Mouse (Mus musculus): ENCODE results near the gene Tox4. TPM values are rescaled to one million over a fixed set of nuclear protein-coding genes. Genes with fewer than 3 reads are reported as not detected.

The Tox4 gene
- polyA plus RNA-seq, 1 experiment from 2014 or later, result 44.6 TPM

DNA sequence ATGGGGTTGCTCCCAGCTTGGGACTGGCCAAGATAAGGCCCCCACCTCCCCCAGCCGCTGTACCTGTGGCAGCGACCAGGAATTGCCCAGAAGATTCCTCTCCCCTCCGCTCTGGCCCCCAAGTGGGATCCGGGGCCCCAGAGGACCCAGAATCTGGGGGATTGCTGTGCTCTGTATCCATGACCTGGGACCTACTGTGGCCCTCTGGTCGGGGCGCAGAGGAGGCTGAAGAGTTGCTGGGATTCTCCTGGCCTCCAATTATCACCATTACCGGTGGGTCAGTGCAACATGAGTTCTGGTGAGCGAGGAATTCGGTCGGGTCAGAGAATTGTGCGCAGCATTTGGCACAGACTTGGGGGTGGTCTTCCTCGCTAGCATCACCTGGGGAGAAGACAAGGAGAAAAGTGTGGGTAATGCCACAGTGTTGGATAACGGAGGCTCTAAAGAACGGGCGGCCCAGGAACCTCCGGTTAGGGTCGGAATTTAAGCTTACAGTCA, 36.4 kb downstream of the Tox4 start:
- Histone ChIP-seq H3K36me3 (peaks cover 44% of the 10 kb centered on the region), H3K27ac (peak overlapping the region; percentile 96), H3K9ac (peak overlapping the region; percentile 69), H3K4me3 (replicated peaks) (peak overlapping the region; percentile 72), H3K4me1 (peaks cover 53% of the 10 kb centered on the region), H3K9me3 (replicated peaks) (peaks cover 3% of the 10 kb centered on the region; the same call in 1 of the 2 replicates), H3K27me3 (no peaks in the 10 kb centered on the region), H3K4me2 (peak overlapping the region; percentile 72)
- no peak for ATAC-seq (replicated peaks; ENCODE audit: low FRiP score)
- WGBS, result 6% methylated on average over 17 of the region's 17 CpGs

DNA sequence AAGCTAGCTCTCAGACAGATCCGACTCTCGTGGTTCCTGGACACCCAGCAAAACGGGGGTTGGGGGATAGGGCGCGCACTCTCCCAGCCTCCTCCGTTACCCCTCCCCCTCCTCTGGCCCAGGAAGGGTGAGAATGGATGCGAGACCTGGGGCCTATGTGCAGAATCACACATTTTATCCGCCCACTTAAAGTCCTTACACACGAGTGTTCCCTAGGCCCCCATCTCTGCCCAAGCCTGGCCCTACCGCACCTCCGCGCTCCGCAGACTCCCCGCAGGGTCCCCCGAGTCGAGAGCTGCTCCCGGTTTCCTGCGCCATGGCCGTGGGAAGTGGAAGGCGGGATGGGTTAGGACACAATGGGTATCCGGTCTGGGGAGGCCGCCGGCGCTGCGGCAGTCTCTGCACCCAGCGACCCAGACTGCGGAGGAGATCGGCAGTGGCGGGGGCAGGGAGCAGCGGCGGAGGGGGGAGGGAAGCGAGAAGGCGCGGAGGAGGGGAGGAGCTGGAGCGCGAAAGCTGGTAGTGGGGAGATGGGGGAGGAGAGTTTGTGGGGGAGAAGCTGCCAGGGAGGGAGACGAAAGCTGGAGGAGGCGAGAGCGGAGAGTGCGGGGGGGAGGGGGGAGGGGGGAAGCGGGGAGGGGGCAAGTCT, 37.0 kb downstream of the Tox4 start:
- H3K9me3 ChIP-seq (replicated peaks), result peaks cover 3% of the 10 kb centered on the region; the same call in 1 of the 2 replicates
- peak overlapping the region; percentile 69 for H3K9ac ChIP-seq
- H3K36me3 ChIP-seq, result peaks cover 38% of the 10 kb centered on the region
- ATAC-seq (replicated peaks; ENCODE audit: low FRiP score), result peak; percentile 86
- under 1% methylated on average over 37 of the region's 41 CpGs for WGBS
- peak overlapping the region; percentile 72 for H3K4me2 ChIP-seq
- peaks cover 53% of the 10 kb centered on the region for H3K4me1 ChIP-seq
- peak overlapping the region; percentile 96 for H3K27ac ChIP-seq
- peak overlapping the region; percentile 72 for H3K4me3 ChIP-seq (replicated peaks)
- no peaks in the 10 kb centered on the region for H3K27me3 ChIP-seq

DNA sequence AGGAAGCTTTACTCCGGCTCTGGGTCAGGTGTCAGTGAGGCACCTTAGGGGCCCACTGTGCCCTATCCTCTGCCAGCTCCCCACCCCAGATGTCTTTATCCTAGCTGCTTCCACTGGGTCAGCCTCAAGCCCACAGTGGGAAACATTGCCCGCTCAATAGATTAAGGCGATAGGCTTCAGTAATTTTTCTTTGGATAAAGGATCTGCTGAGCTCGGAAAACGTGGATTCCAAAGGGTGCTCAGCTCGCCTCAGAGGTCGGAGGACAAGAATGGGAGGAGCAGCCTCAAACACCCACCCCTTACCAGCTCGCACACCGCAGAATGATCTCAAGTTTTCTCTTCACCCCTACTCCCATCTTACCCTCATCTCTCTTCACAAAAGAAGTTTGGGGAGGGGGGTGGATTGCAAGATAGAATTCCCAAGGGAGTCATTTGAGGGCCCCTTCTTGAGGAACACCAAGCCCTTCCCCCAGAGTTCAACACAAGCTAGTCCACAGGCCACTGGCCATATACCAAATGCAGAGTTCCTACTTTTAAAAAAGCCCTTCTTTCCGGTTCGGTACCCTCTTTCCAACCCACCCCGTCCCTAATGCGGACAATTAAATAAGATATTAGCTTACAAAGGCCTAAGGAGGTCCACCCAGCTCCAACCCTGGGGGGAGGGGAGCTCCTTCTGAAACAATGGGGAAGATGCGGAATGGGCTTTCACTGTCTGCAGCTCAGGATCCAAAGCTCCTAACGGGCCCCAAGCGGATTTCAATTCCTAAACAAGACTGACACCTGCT, 37.7 kb downstream of the Tox4 start:
- H3K27me3 ChIP-seq, result no peaks in the 10 kb centered on the region
- H3K36me3 ChIP-seq, result peaks cover 31% of the 10 kb centered on the region
- peak overlapping the region; percentile 33 for H3K9ac ChIP-seq
- peaks cover 47% of the 10 kb centered on the region for H3K4me1 ChIP-seq
- ATAC-seq (replicated peaks; ENCODE audit: low FRiP score), result peak; percentile 86
- H3K9me3 ChIP-seq (replicated peaks), result peaks cover 3% of the 10 kb centered on the region; the same call in 1 of the 2 replicates
- WGBS, result 7% methylated on average over 16 of the region's 16 CpGs
- peak overlapping the region; percentile 72 for H3K4me2 ChIP-seq
- peak overlapping the region; percentile 72 for H3K4me3 ChIP-seq (replicated peaks)
- H3K27ac ChIP-seq, result peak overlapping the region; percentile 96

DNA sequence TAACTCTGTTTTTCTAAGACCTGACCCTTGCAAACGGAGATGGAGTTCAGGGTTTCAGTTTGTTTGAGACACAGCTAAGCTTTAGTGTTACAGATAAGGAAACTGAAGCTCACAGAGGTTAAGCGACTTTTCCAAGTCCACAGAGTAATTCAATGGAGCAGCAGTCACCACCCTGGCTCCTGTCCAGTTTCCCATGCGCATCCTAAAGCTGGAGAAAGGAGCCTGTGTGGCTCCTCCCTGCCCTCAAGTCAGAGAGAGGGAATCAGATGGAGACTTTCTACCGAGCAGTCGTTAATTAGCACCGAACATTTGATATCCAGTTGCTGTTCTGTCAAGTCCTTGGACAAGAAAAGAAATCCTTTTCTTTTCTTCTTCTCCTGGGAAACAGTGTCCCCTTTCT, 40.4 kb downstream of the Tox4 start:
- WGBS, result 19% methylated on average over 6 of the region's 6 CpGs
- H3K27ac ChIP-seq, result peak overlapping the region; percentile 37

DNA sequence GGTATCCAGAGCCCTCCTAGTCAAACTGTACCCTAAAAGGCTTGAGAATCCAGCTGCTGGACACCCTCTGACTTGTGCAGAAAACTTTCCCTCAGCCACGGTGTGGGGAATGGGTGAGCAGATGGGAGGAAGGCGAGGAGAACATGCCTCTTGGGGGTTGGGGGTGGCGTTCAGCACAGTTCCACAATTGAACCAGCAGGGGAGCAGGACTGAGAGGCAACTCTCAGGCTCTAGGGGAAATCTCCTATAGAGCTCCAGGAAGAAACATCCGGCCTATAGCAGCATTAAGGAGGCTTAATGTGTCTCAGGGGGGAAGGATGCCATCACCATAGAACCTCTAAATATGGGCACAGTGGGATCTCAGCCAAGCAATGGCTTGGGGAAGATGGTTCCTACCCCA, 46.9 kb downstream of the Tox4 start:
- Histone ChIP-seq H3K27ac (no peak overlapping the region), H3K36me3 (no peaks in the 10 kb centered on the region), H3K9me3 (replicated peaks) (no peaks in the 10 kb centered on the region), H3K27me3 (peaks cover 45% of the 10 kb centered on the region), H3K4me2 (no peak overlapping the region), H3K4me3 (replicated peaks) (no peak overlapping the region), H3K9ac (no peak overlapping the region), H3K4me1 (peaks cover 12% of the 10 kb centered on the region; the same call in 1 of the 2 replicates)
- 0 out of 2 replicates have a peak, but pooled peaks have one; percentile 36 for ATAC-seq (replicated peaks; ENCODE audit: low FRiP score)
- 19% methylated on average over 4 of the region's 4 CpGs for WGBS

More for the DNA sequence above, 40.4 kb downstream of the Tox4 start:
- peaks cover 20% of the 10 kb centered on the region for H3K4me1 ChIP-seq
- peaks cover 4% of the 10 kb centered on the region for H3K36me3 ChIP-seq
- H3K4me3 ChIP-seq (replicated peaks), result no peak overlapping the region
- no peak for ATAC-seq (replicated peaks; ENCODE audit: low FRiP score)
- H3K9ac ChIP-seq, result no peak overlapping the region
- no peak overlapping the region for H3K4me2 ChIP-seq
- no peaks in the 10 kb centered on the region for H3K27me3 ChIP-seq
- no peaks in the 10 kb centered on the region for H3K9me3 ChIP-seq (replicated peaks)

DNA sequence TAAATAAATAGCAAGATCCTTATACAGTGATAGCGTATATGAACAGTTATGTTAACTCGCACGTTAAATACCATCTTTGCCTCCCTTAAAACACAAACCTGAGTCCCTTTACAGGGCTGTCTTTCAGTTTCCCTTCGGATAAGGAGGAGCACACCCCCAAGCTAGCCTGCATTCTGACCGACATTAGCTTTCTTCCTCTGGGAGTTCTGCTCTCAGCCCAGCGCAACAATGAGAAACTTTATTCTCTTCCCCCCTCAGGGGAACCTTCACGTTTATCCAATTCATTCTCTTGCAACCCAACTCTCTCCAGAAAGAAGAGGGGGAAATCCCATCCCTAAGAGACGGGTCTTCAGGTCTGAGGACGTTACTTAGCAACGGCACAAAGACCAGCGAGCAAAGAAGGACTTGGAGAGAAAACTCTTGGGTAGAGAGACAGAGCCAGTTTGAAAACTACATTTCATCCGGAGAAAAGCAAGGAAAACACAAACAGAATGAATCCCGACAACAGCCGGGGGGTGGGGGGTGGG, 48.5 kb downstream of the Tox4 start:
- WGBS, result 4% methylated on average over 14 of the region's 14 CpGs
- 0 out of 2 replicates have a peak, but pooled peaks have one; percentile 43 for ATAC-seq (replicated peaks; ENCODE audit: low FRiP score)

DNA sequence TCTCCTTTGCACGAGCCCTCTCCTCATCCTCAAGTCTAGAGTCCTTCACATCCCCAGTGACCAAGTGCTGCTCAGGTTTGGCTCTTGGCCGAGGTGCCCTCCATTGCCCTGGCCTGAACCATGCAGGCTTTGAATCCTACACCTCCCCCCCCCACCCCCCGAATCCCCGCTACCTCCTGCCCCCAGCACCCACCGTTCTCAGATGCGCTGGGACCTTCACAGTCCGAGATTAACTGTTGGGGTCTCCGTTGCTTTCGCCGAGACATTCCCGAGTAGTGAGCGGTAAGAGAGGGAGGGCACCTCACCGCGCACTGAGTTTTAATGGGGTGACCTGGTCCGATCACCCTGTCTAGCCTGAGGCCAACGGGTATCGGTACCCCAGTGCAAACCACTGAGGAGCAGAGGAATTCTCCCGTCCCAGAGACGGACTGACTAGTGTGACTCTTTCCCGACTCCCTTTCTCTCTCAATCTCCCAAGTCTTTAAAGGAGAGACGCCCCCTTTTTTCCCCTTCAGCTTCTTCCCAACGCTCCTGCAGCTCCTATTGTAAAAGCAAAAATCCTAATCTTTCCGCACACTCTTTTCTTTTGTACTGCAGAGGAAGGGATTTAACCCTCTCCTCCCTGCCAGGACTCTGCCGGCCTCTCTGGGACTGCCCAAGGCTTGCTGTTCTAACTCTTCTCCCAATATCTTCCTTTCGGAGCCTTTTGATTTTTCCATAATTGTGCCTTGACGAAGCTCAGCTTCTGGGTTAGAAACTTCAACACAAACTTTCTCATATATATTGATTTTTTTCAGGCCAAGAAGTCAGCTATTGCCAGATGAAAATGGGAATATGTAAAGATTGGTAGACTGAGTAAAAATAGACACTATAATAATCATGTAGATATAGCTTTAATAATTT, 49.2 kb downstream of the Tox4 start, which contains the start of gene Sall2:
TSS of gene Sall2 (minus strand) at position 853 of the 903 bp plus-strand sequence.
- H3K4me1 ChIP-seq, result peaks cover 12% of the 10 kb centered on the region; the same call in 1 of the 2 replicates
- H3K27ac ChIP-seq, result no peak within 1 kb of the TSS
- H3K9me3 ChIP-seq (replicated peaks), result no peaks in the 10 kb centered on the region
- H3K4me2 ChIP-seq, result peak within 1 kb of the TSS; percentile 79
- no peaks in the 10 kb centered on the region for H3K36me3 ChIP-seq
- peak within 1 kb of the TSS; percentile 16; the same call in 1 of the 2 replicates for H3K9ac ChIP-seq
- WGBS, result 1% methylated on average over 26 of the region's 26 CpGs
- H3K27me3 ChIP-seq, result peaks cover 58% of the 10 kb centered on the region
- peak; percentile 70; the same call in 1 of the 2 replicates for ATAC-seq (replicated peaks; ENCODE audit: low FRiP score)
- H3K4me3 ChIP-seq (replicated peaks), result peak within 1 kb of the TSS; percentile 45

More for the DNA sequence above, 48.5 kb downstream of the Tox4 start:
- peak overlapping the region; percentile 16; the same call in 1 of the 2 replicates for H3K9ac ChIP-seq
- peak overlapping the region; percentile 45 for H3K4me3 ChIP-seq (replicated peaks)
- no peaks in the 10 kb centered on the region for H3K9me3 ChIP-seq (replicated peaks)
- H3K27me3 ChIP-seq, result peaks cover 58% of the 10 kb centered on the region
- H3K4me2 ChIP-seq, result peak overlapping the region; percentile 79
- H3K4me1 ChIP-seq, result peaks cover 12% of the 10 kb centered on the region; the same call in 1 of the 2 replicates
- H3K36me3 ChIP-seq, result no peaks in the 10 kb centered on the region
- H3K27ac ChIP-seq, result no peak overlapping the region

DNA sequence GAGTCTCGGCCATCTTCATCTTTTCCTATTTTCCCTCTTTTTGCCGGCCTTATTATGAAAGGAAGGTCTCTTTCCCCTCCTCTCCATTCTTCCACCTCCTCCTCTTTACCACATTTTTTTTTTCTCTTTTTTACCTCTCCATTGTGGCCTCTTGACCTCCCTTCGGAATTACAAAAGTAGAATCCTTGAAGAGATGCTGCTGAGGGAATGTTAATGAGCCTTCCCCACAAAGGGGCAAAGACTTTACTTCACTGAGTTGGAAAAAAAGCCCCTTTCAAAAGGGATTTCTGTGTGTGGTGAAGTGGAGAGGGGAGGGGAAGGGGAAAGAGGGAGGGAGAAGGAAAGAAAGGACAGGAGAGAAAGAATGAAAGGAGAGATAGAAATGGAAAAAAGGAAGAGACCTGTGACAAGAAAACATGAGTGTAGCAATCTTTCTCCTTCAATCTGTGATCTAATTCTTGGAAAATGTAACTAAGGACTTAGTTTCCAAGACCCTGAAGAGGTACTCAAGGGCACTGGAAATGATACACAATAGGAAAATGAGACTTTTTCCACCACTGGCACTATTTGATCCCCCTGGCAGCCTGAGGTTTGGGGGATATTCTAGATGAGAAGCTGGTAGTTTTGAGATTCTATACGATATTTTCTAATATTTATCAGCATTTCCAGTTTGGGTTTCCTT, 52.3 kb downstream of the Tox4 start:
- Histone ChIP-seq H3K27ac (no peak overlapping the region), H3K4me2 (no peak overlapping the region), H3K4me1 (peaks cover 12% of the 10 kb centered on the region; the same call in 1 of the 2 replicates), H3K9me3 (replicated peaks) (no peaks in the 10 kb centered on the region), H3K36me3 (no peaks in the 10 kb centered on the region), H3K27me3 (peaks cover 53% of the 10 kb centered on the region), H3K4me3 (replicated peaks) (no peak overlapping the region), H3K9ac (no peak overlapping the region)
- ATAC-seq (replicated peaks; ENCODE audit: low FRiP score), result no peak
- 26% methylated on average over 4 of the region's 4 CpGs for WGBS

DNA sequence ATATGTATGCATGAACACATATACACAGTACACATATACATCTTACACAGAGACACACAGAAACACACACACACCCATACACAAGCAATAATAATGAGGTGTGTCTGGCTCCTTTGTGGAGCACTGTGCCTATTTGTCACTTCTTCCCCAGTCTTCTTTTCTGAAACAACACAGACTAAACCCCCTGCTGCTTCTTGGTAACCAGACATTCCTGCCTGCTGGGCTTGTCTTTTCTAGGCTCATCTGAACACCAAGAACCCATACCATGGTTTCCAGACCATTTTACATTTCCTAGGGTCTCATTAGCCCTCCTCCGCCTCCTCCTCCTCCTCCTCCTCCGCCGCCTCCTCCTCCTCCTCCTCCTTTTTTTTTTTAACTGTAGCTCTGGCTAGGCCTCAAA, 53.2 kb downstream of the Tox4 start:
- ATAC-seq (replicated peaks; ENCODE audit: low FRiP score), result no peak
- Histone ChIP-seq H3K27me3 (peaks cover 44% of the 10 kb centered on the region), H3K9me3 (replicated peaks) (no peaks in the 10 kb centered on the region), H3K36me3 (no peaks in the 10 kb centered on the region), H3K4me2 (no peak overlapping the region), H3K9ac (no peak overlapping the region), H3K4me1 (peaks cover 12% of the 10 kb centered on the region; the same call in 1 of the 2 replicates), H3K4me3 (replicated peaks) (no peak overlapping the region), H3K27ac (no peak overlapping the region)
- WGBS, result 69% methylated on average over 1 of the region's 3 CpGs

DNA sequence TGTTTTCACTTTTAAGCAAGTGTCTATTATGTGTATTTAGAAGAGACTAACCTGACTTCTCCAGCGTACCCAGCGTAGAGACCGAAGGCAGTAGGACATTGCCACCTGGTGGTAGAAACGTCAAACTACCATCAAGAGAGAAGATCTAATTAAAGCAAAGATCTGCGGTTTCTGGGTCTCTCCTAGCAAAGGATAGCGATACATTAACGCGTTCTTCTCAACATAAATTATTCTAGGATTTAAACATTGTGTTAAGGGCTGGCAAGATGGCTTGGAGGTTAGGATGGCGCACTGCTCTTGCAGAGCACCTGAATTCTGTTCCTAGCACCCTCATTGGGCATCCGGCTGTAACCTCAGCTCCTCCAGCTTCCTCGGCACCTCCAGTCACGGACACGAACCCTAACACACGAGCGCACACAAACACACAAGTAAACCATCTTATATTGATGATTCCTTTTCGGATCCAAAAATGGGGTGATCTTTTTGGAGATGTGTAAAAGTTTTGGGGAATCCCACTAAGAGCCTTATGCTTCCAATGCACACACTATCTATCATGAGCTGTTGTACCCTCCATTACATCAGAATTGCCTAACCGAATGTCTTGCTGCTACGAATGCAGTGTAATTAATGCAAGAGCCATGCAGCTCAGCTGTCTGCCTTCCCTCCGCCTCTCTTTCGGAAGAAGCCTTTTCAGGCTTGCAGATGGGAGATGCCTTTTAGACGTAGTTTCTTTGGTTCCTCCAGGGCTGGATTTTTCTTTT, 60.0 kb downstream of the Tox4 start:
- Histone ChIP-seq H3K4me3 (replicated peaks) (peak overlapping the region; percentile 25), H3K4me1 (0 out of 2 replicates have a peak, but pooled peaks cover 5% of the 10 kb centered on the region), H3K4me2 (peak overlapping the region; percentile 56), H3K9ac (no peak overlapping the region; the same call in 1 of the 2 replicates), H3K27me3 (peaks cover 6% of the 10 kb centered on the region; the same call in 1 of the 2 replicates), H3K36me3 (no peaks in the 10 kb centered on the region), H3K9me3 (replicated peaks) (no peaks in the 10 kb centered on the region), H3K27ac (no peak overlapping the region)
- 32% methylated on average over 21 of the region's 21 CpGs for WGBS
- ATAC-seq (replicated peaks; ENCODE audit: low FRiP score), result 0 out of 2 replicates have a peak, but pooled peaks have one; percentile 57

Measured in kidney, embryonic 15.5 days (tissue).